Mouse (Mus musculus): ENCODE measurements at regions not wholly inside any gene's neighbourhood (a gene's known extent, or its start where the extent isn't known, plus 50 kb on each side); places are given as distances from the start of the nearest gene placed in this dataset.
A peak's percentile ranks its signal among the peaks of the same experiment; 100 is the strongest.
"Not testable (repeated sequence)": the region's sequence is repeated elsewhere in the genome, so short reads cannot be mapped to it uniquely, and the experiment has no call there.

DNA sequence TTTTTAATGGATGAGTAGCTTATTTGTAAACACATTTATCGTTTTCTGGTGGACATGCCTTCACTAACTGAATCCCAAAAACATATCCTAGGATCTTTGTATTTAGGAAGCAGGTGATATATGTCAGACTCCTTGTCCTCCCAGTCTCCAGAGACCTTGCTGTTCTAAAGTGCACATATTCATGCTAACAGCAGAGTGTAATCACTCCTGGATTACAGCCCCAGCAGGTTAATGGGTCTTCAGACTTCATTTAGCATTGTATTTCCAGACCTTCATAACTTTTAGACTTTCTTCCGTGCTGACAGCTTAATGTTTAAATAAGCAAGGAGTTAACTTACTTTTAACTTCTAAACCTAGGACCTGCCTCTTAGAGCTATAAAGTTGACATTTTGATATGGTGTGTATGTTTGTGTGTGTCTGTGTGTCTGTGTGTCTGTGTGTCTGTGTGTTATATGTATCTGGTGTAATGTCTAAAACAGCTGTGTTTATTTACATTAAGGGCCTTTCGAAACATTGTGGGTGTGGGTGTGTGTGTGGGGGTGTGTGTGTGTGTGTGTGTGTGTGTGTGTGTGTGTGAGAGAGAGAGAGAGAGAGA, 398.3 kb downstream of the Gm4340 start:
- DNase-seq = no peak

DNA sequence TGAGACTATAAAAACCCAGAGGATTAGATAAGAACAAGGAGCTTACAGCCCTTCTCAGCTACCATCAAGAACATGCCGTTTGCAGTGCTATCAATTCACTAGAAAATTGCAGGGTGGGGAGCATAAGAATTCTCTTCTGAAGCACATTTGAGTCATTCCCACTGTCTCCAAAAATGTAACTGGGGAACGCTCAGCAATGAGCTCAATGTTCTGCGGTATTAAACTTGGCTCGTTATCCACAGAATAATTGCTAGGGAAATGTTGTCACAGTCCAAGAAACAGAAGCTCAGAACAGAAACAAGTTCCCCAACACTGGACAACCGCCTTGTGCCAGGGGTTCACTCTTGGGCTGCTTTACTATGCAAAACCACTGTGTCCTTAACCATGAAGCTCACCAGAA, 402.1 kb downstream of the Gm4340 start:
- no peak for DNase-seq

DNA sequence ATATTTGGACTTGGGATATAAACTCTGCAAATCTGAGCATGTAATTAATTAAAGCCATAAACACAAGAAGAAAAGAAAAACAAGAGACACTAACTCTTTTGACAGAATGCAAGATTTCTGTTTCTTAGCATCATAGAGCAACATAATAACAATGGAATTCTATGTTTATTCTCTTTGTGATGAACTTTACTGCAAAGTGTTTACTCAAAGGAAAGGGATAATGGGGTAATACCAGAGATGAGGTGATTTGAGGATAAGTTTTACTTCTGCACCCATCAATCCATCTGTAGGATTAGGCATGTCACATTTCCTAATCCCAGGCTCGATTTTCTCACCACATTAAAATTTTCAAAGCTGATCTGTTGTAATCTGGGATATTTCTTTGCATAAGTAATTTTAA, 433.8 kb downstream of the Gm4340 start:
- DNase-seq = no peak

DNA sequence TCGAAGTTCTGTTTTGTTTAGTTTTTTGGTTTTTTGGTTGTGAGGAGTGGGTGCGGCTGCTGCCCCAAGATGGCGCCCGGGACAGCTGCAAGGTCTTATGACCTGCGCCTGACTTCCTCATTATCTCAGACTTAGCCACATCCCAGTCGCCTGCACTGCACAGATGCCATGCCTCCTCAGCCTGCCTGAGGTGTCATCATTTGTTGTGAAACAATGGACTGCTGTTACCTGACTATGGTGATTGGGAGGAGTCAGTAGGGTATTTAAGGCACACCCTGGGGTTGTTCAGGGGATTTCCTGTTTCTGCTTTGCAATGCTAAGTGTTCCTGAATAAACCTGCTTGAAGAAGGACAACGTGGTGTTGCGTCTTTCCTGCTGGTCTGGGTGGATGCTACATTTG, 457.2 kb downstream of the Gm4340 start:
- no peak for DNase-seq

DNA sequence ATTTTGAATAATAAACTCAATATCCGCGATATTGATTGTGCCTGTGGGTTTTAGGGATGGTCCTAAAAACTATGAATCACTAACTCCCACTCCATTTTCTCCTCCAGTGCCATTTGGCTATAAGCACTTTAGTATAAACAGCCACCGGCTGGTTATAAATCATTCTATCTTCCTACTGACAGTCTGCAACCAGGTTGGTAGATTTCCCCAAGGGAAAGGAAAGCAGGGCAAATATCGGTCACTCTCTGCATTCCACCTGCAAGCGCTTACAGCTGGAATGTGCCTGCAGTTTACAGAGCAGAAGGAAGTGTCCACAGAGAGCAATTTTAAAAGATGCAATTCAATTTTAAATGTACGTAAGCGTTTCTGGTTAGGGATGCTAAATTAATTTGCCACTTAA, 466.5 kb downstream of the Gm4340 start:
- peak; percentile 20 for DNase-seq

DNA sequence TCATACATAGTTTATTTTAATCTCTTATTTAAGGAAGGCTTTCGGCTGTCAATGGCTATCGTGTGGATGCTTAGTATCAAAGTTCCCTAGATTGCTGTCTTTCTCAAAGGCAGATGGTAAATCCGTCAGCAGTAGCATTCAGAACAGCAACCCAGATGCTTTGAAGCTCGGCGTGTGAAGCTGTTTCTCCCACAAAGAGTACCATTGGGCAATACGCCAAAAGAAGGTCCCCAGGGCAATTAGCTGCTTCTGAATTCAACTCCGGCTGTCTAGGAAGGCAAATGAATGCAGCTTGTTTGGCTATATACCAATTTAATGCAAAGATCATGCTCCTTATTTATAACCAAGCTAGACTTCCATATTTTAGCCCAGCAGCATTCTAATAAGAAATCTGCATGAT, 467.8 kb downstream of the Gm4340 start:
- DNase-seq = peak; percentile 78

DNA sequence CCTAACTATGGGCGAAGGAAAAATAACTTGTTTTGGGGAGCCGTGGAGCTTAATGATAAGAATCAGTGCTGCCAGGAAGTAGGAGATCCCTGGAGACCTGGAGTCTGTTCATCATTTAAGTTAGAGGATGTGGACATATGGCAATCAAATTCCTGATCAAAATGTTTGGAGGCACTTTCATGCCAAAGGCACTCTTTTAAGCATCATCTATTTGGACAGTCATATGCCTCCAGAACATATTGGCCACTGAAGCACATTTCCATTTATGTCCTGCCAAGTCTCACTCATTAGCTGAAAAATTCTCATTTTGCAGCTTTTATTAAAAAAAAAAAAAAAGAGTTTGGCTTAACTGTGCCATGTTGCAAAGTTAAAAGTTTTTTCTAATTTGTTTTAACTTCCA, 474.4 kb downstream of the Gm4340 start:
- DNase-seq = no peak

DNA sequence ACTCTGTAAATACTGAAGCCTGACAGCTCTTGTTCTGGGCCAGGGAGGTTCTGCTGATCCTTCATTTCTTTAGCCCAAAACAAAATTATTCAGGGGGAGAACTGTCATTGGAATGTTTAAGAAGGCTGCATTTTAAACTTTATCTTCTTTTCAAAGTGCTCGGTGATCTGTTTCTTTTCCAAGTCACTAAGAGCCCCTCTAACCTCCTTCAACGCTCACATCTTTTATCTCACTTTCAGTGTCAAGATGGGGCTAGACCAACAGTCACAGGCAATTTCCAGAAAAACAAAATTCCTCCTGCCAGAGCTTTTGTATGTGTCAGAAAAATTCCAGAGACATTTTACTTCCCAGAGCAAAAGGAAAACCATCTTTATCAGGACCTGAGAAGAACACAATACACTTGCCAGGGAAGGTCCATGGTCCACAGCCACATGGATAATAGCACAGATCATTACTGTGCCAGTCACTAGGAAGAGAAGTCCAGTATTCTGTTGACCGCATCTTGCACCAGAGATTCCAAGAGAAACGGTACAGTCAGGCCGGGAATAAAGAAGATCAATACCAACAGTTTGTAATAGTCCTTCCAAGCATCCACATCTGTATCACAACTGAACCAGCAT, 491.0 kb downstream of the Gm4340 start:
- DNase-seq = no peak

DNA sequence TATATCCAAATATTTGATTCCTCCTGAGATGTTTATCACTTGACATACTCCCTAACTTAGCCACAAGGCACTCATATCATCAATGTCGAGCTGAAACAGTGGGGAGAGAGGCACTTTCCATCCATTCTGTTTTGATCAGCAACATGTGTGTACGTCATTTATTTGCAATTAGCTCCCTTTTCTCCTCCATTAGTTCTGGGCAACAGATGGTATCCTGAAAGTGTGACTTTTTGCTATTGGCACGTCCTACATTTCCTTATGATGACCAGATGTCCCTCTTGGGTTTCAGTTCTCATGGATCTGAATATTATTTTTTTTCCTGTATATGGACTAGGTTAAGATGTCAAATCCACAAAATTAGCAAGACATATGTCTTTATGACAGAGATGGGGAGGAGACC, 492.0 kb downstream of the Gm4340 start:
- DNase-seq = no peak

DNA sequence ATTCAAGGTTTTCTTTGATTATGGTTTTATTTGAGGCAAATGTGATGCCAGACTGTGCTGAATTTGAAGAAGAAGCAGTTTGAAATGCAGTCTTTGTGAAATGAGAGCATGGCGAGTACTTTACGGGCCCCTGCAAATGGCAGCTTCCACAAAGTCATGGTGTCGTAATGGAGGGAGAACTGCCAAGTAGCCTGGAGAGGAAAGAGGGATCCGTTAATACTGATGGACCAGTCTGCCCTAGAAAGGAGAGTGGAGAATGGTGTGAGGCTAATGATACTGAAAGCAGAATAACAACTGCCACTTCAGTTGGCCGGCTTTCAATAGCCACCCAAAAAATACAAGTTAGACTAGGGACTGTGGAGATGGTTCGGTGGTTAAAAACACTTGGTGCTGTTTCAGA, 492.8 kb downstream of the Gm4340 start:
- DNase-seq = no peak

DNA sequence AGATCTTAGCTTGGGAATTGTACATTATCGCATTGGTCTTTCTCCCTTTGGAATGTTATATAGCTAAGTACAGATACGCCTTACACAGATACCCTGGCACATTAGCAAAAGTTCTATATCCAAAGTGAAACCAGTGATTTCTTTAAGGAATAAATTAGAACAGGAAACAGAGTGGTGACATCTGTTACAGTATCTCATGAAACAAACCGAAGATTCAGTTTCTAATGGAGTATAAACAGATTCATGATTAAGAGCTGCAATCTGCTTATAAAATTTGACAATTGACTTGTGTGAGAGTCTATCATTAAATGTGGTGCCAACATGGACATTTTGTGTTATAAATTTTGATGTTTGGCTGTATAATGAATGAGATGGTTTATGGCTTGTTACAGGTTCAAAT, 501.1 kb downstream of the Gm4340 start:
- no peak for DNase-seq

DNA sequence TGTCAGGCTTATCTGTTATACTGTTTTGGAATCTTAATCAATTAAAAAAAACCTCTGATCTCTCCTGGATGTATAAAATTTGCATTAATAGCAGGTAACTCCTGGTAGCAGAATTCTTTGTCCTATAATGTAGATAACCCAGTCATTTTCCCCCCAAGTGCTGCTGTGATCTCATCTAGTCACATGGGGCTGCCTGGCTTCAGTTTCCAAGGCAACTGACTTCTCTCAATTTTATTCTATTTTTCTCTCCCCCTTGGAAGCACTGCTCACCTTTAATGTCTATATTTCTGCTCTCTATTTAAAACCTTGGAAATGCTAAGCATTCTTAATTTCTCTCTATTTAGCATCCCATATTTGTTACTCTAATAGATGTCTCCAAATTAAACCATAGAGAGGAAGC, 515.1 kb downstream of the Gm4340 start:
- DNase-seq = no peak

DNA sequence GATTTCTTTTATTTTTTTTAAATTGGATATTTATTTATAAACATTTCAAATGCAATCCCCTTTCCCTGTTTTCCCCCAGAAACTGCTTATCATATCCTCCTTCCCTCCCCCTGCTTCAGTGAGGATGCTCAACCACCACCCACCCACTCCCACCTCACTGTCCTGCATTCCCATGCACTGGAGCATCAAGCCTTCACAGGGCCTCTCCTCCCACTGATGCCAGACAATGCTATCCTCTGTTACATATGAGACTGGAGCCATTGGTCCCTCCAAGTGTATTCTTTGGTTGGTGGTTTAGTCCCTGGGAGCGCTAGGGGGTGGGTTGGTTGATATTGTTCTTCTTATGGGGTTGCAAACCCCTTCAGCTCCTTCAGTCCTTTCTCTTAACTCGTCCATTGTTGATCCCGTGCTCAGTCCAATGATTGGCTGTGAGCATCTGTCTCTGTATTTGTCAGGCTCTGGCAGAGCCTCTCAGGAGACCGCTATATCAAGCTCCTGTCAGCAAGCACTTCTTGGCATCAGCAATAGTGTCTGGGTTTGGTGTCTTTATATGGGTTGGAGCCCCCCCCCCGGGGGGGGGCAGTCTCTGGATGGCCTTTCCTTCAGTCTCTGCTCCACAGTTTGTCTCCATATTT, 519.6 kb downstream of the Gm4340 start:
- DNase-seq = not testable (repeated sequence)

All from retina, postnatal 1 day (tissue).